Mouse (Mus musculus) kidney, embryonic 16.5 days (tissue): ENCODE measurements around the gene Optc. TPM values are rescaled to one million over a fixed set of nuclear protein-coding genes. Genes with fewer than 3 reads are reported as not detected.
A peak's percentile ranks its signal among the peaks of the same experiment; 100 is the strongest.

Experiments
- ATAC-seq: fragments of 200-750 bp; cut with Nextera tagmentation; 2 replicates; pipeline ENCODE4 v1.8.0; 2017; ENCODE audit warnings: moderate TSS enrichment; ENCODE audit not compliant: low FRiP score, low TSS enrichment
- H3K27ac ChIP-seq: fragments of 300-500 bp; sonication (generic); 2 replicates; pipeline ENCODE4 v1.5.1; 2014; ENCODE audit warnings: low read length
- H3K27me3 ChIP-seq: fragments of 300-500 bp; sonication (generic); 2 replicates; pipeline ENCODE4 v1.6.1; 2014; ENCODE audit warnings: low read length, control low read depth, mixed read lengths; ENCODE audit not compliant: insufficient read depth
- H3K36me3 ChIP-seq: fragments of 300-500 bp; sonication (generic); 2 replicates; pipeline ENCODE4 v1.6.1; 2014; ENCODE audit warnings: low read length, control low read depth, mixed read lengths; ENCODE audit not compliant: insufficient read depth
- H3K4me1 ChIP-seq: fragments of 300-500 bp; sonication (generic); 2 replicates; pipeline ENCODE4 v1.6.1; 2014; ENCODE audit warnings: low read length, control low read depth, mixed read lengths; ENCODE audit not compliant: insufficient read depth
- H3K4me2 ChIP-seq: fragments of 300-500 bp; sonication (generic); replicated peaks from 2 replicates; pipeline ENCODE4 v1.6.1; 2014; ENCODE audit warnings: low read depth, low read length
- H3K4me3 ChIP-seq: fragments of 300-500 bp; sonication (generic); 2 replicates; pipeline ENCODE4 v1.5.1; 2014; ENCODE audit warnings: mild to moderate bottlenecking, low read length
- H3K9ac ChIP-seq: fragments of 300-500 bp; sonication (generic); replicated peaks from 2 replicates; pipeline ENCODE4 v1.6.1; 2014; ENCODE audit warnings: low read length
- H3K9me3 ChIP-seq: fragments of 300-500 bp; sonication (generic); 2 replicates; pipeline ENCODE4 v1.6.1; 2016; ENCODE audit warnings: low read length, control low read depth
- WGBS: fragments of 180-500 bp; shearing (Covaris S2); extraction: QIAGEN DNeasy Blood & Tissue Kit; methylation state at CpG from one replicate; pipeline ENCODE4 v1.1.7; 2014; 5-methylcytosine and 5-hydroxymethylcytosine counted together
- polyA plus RNA-seq: library from polyadenylated mRNA; unstranded; fragments of >200 nt; fragmentation: Nextera tagmentation; extraction: Ambion mirVana; gene quantifications from 2 replicates; pipeline ENCODE4 v1.2.1, GENCODE M21; 2015

Optc gene
- polyA plus RNA-seq, 1 experiment from 2014 or later, result 0.47 TPM

DNA sequence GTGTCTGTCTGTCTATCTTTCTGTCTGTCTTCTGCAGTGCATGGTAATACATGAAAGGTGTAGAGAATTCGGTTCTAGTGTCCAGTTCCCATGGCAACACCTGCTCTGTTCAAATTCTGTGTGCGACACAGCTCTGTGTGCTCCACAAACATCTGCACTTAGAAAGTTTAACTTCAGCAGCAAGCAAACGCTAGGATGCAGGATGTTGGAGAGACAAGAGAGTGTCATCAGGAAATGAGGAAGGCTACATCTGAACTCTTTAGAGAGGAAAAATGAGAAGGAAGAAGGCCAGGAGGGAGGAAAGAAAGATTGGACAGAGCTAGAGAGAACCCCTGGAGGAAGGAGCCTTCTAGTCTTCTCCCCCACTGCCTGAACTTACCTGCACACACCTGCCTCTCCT lies 13.1 kb upstream of the Optc start:
- Histone ChIP-seq H3K27ac (peak overlapping the region; percentile 30; the same call in 1 of the 2 replicates), H3K9me3 (no peaks in the 10 kb centered on the region), H3K4me2 (no peak overlapping the region), H3K4me1 (peaks cover 25% of the 10 kb centered on the region), H3K36me3 (no peaks in the 10 kb centered on the region), H3K9ac (0 out of 2 replicates have a peak overlapping the region, but pooled peaks have one; percentile 22), H3K27me3 (no peaks in the 10 kb centered on the region), H3K4me3 (no peak overlapping the region)
- 32% methylated on average over 3 of the region's 3 CpGs for WGBS
- no peak for ATAC-seq

DNA sequence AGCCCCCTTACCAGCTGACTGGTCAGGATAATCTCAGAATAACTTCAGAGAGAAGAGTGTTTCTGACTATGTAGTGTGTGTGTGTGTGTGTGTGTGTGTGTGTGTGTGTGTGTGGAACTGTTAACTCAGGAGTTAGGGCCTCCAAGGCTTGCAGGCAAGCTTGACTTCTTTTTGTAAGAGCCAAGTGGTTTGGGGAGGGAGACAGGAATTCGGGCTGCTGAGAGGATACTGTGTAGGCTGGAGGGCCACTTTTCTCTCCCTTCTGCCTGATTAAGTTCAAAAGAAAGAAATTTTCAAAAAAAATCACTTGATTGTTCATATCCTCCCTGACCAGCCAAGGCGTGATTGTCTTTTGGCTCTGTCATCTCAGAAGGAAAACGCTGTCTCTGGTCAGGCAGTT lies 12.6 kb upstream of the Optc start:
- Histone ChIP-seq H3K4me1 (peaks cover 25% of the 10 kb centered on the region), H3K36me3 (no peaks in the 10 kb centered on the region), H3K27ac (no peak overlapping the region), H3K4me3 (no peak overlapping the region), H3K9ac (no peak overlapping the region), H3K9me3 (no peaks in the 10 kb centered on the region), H3K27me3 (no peaks in the 10 kb centered on the region), H3K4me2 (no peak overlapping the region)
- whole genome bisulfite sequencing, result 61% methylated on average over 3 of the region's 3 CpGs
- ATAC-seq, result no peak

DNA sequence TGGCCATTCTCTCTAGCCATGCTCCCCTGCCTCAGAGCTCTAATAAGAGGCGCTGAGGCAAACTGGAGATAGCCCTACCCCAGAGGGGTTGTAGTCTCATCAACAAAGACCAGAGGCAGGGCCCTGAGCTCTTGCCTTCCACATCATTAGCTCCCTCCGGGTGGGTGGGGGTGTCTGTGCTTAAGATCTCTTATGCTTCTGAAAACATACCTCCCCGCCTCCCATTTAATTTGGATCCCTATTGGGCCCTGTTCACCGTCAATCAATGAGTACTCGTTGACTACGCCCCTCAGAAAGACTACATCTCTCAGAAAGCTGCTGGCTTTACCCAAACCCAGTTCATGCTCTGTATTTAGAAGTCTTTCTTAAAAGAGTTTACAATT lies 10.3 kb upstream of the Optc start:
- Histone ChIP-seq H3K27ac (no peak overlapping the region), H3K9me3 (no peaks in the 10 kb centered on the region), H3K36me3 (no peaks in the 10 kb centered on the region), H3K9ac (no peak overlapping the region), H3K27me3 (no peaks in the 10 kb centered on the region), H3K4me3 (no peak overlapping the region), H3K4me2 (no peak overlapping the region), H3K4me1 (peaks cover 25% of the 10 kb centered on the region)
- 59% methylated on average over 6 of the region's 6 CpGs for WGBS
- 0 out of 2 replicates have a peak, but pooled peaks have one; percentile 32 for ATAC-seq

DNA sequence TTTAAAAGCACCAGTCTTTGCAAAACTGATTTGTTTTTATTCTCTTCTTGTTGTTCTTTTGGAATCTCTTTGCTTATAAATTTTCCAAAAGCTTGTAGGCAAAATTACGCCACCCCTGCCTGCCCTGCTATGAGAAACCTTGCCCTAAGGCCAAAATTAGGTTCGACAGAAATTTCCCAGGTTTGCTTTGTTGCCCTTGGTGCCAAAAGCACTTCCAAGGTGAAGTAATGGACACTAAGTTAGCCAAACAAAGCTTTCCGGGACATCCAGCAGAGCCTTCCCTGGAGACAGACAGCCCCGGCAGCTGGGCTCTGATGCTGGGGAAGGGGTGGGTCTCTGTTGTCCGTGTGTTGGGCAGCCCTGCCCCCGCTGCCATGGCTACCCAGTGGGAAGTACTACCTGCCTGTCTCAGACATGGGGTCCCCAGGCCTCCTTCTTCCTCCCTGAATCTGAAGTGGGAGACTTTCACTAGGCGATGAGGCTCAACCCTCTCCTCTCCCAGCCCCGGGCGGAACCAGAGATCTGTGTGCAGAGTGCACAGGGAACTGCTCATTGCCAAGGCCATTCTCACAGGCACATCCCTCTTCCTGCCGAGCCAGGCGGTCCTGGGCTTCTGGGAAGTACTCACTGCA lies 9.8 kb upstream of the Optc start:
- Histone ChIP-seq H3K4me1 (peaks cover 25% of the 10 kb centered on the region), H3K27ac (no peak overlapping the region), H3K36me3 (no peaks in the 10 kb centered on the region), H3K27me3 (no peaks in the 10 kb centered on the region), H3K9me3 (no peaks in the 10 kb centered on the region), H3K4me2 (no peak overlapping the region), H3K9ac (no peak overlapping the region), H3K4me3 (no peak overlapping the region)
- ATAC-seq, result peak; percentile 41; the same call in 1 of the 2 replicates
- 29% methylated on average over 11 of the region's 11 CpGs for WGBS

DNA sequence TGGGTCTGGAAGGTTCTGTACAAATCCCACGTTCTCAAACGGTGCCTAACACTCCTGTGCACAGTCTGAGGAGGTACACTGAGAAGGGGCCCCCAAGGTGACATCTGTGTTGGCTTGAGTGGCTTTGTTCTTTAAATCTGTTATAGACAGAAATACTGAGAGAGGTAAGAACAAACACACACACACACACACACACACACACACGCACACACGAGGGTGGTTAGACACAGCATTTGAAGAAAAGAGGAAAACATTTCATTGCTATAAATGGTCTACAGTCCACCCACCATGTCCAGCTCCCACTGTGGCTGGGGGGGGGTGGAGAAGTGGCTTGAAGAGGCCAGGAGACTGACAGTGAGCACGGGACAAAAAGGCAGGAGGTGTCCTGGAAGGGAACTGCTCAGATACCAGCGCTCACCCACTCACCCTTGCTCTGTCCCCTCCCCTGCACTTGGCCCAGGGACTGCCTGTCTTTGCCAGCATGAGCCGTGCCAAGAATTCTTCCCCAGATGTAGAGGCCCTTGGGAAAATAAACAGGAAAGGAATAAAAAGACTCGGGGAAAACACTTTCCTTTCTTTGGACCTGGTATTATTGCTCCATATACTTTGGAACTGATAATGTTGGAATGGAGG lies 8.0 kb upstream of the Optc start:
- no peak for ATAC-seq
- H3K9ac ChIP-seq, result no peak overlapping the region
- WGBS, result 52% methylated on average over 8 of the region's 8 CpGs
- H3K9me3 ChIP-seq, result no peaks in the 10 kb centered on the region
- H3K27me3 ChIP-seq, result no peaks in the 10 kb centered on the region
- H3K4me1 ChIP-seq, result peaks cover 14% of the 10 kb centered on the region
- peak overlapping the region; percentile 39; the same call in 1 of the 2 replicates for H3K27ac ChIP-seq
- H3K4me2 ChIP-seq, result no peak overlapping the region
- H3K36me3 ChIP-seq, result no peaks in the 10 kb centered on the region
- H3K4me3 ChIP-seq, result no peak overlapping the region

DNA sequence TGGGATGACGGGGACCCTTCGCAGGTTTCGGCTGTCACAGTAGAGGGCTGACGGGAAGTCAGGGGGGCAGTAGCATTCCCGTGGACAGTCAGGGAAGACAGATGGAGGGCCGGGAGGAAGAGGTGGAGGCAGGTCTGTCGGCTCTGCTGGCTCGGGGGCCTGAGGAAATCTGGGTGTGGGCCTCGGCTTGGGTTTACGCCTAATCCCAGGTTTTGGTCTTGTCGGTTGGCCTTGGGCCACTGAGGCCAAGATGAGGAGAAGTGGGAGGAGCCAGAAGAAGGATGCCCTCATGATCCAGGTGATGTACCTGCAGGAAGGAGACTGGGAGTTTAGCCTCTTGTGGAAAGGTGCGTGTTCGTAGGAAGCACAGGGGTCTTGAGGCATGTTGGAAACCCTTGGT lies 7.3 kb upstream of the Optc start:
- Histone ChIP-seq H3K4me1 (peaks cover 12% of the 10 kb centered on the region), H3K27ac (no peak overlapping the region), H3K27me3 (no peaks in the 10 kb centered on the region), H3K9me3 (no peaks in the 10 kb centered on the region), H3K9ac (no peak overlapping the region), H3K4me3 (no peak overlapping the region), H3K4me2 (no peak overlapping the region), H3K36me3 (no peaks in the 10 kb centered on the region)
- no peak for ATAC-seq
- WGBS, result 78% methylated on average over 13 of the region's 13 CpGs

DNA sequence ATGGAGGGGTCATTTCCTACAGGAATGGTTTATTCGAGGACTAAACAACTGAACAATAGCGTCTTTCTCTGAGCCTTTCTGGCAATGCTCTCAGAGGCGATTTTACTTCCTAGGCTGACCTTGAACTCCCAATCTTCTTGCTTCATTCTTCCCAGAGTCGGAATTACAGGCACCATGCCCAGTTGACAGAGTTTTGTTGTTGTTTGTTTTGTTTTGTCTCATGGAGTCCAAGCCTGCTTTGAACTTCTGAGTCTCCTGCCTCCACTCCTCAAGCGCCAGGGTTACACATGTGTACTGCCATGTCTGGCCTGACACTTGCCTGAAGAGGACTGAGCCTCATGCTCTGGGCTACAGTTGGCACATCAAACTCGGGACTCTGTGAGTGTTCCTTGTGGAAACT lies 5.2 kb upstream of the Optc start:
- Histone ChIP-seq H3K9me3 (no peaks in the 10 kb centered on the region), H3K27me3 (no peaks in the 10 kb centered on the region), H3K4me2 (no peak overlapping the region), H3K4me3 (no peak overlapping the region), H3K9ac (no peak overlapping the region), H3K27ac (no peak overlapping the region), H3K4me1 (peaks cover 23% of the 10 kb centered on the region), H3K36me3 (no peaks in the 10 kb centered on the region)
- WGBS, result 77% methylated on average over 6 of the region's 6 CpGs
- ATAC-seq, result no peak

DNA sequence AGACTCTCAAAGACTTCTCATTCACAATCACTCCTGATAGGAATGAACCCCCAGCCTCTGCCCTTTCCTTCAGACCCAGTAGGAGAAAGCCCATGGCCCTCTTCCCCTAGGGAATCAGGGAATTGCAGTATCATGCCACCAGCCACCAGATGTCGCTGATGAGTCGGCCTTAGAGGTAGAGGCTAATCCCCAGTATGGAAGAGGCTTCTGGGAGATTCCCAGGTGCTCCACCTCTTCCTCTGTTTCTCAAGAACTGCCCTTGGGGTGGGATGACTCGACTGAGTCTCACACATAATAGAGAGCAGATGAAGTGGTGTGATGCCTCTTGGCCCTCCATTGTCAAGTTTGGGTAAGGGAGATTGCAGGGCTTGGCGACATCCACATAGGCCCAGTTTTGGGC lies 3.7 kb upstream of the Optc start:
- no peaks in the 10 kb centered on the region for H3K9me3 ChIP-seq
- no peak overlapping the region for H3K4me2 ChIP-seq
- no peak overlapping the region for H3K27ac ChIP-seq
- no peaks in the 10 kb centered on the region for H3K27me3 ChIP-seq
- H3K4me1 ChIP-seq, result peaks cover 21% of the 10 kb centered on the region
- WGBS, result 25% methylated on average over 4 of the region's 4 CpGs
- no peaks in the 10 kb centered on the region for H3K36me3 ChIP-seq
- H3K9ac ChIP-seq, result no peak overlapping the region
- H3K4me3 ChIP-seq, result no peak overlapping the region
- ATAC-seq, result no peak

DNA sequence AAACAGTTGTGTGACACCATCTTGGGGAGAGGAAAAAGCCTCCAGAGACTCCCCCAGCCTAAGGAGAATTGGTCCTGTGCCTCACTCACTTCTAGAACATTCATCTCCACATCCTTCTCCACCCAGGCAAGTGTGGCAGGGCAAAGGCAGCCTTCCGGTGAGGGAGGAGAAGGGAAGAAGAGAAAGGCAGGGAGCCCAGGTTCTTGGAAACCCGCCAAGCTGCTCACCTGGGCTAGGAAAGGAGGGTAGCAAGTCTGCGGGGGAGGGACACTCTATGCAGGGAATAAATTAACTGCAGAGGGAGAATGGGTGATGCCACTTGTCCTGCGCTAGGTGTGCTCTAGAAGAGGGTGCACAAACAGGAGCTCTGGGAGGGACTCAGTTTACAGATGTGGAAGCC lies 3.2 kb upstream of the Optc start:
- H3K4me3 ChIP-seq, result no peak overlapping the region
- no peak overlapping the region for H3K27ac ChIP-seq
- no peaks in the 10 kb centered on the region for H3K27me3 ChIP-seq
- ATAC-seq, result no peak
- no peak overlapping the region for H3K9ac ChIP-seq
- WGBS, result 64% methylated on average over 4 of the region's 4 CpGs
- H3K4me1 ChIP-seq, result peaks cover 18% of the 10 kb centered on the region
- H3K36me3 ChIP-seq, result no peaks in the 10 kb centered on the region
- H3K9me3 ChIP-seq, result no peaks in the 10 kb centered on the region
- H3K4me2 ChIP-seq, result no peak overlapping the region

DNA sequence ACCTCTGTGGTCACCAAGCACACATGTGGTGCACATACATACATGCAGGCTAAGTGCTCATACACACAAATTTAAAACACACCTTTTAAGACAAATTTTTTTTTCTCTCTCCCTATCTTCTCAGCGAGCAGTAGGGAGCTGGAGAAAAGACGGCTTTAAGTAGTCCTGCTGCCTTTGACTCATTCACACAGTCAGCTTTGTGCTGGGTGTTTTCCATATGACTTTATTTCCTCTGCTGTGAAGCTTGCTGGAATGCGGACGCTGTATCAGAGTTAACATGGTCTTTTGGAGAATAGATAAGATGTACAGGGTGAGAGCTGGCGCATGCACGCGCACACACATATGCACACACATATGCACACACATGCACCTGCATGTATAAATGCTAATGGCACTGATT lies 2.3 kb upstream of the Optc start:
- no peaks in the 10 kb centered on the region for H3K9me3 ChIP-seq
- ATAC-seq, result no peak
- peaks cover 18% of the 10 kb centered on the region for H3K4me1 ChIP-seq
- H3K4me2 ChIP-seq, result no peak overlapping the region
- no peaks in the 10 kb centered on the region for H3K27me3 ChIP-seq
- no peak overlapping the region for H3K4me3 ChIP-seq
- no peak overlapping the region for H3K9ac ChIP-seq
- H3K27ac ChIP-seq, result no peak overlapping the region
- H3K36me3 ChIP-seq, result no peaks in the 10 kb centered on the region
- 93% methylated on average over 7 of the region's 7 CpGs for WGBS
